Mouse (Mus musculus) olfactory bulb, adult 2 months (tissue): ENCODE data around the gene Stum.

Experiments
- CTCF ChIP-seq: fragments of 200-500 bp; IDR thresholded peaks from 2 replicates; pipeline ENCODE4 v1.5.1; 2012; ENCODE audit warnings: low read depth, mild to moderate bottlenecking, low read length, moderate library complexity; ENCODE audit not compliant: insufficient read depth
- POLR2A ChIP-seq: fragments of 200-500 bp; IDR thresholded peaks from 2 replicates; pipeline ENCODE4 v1.6.1; 2012; ENCODE audit warnings: mild to moderate bottlenecking, low read depth, low read length, moderate library complexity; ENCODE audit not compliant: insufficient read depth

DNA sequence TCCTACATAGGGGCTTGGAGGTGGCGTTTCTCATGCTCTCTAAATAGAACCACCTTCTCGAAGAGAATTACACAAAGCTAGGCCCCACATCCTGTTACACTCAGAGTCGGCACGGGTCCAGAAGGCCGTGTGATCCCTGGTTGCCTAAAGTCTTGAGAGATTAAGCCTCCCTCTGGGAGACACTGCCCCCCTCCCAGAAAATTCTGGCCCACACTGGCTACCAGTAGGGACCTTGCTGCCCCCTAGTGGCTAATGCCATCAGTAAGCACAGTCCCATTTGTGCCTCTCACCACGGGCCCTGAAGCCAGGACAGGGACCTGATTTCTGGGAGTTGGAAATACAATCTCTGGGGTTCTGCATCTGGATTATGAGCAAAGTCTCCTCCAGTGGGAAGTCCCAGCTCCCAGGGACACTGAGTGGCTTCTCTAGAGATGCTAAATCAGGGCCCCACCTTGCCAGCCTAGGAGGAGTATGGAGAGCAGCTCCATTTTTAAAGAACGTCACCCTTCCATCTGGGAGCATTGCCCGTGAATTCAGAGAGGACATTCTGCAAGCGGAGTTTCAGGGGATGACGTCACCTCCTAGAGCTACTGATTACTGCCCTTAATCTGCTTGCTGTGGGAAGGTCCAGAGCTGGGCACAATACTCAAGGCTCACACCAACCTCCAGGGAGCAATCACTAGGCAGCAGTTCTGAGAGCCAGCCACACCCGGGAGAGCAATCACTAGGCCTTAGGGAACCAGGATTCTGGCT lies 61.1 kb downstream of the Stum start:
- TF ChIP-seq POLR2A (no peak), CTCF (peak; percentile 56)
